Mouse (Mus musculus) adrenal gland, postnatal 10 days (tissue): ENCODE results near the gene Ccpg1. TPM values are rescaled to one million over a fixed set of nuclear protein-coding genes. Genes with fewer than 3 reads are reported as not detected.
A peak's percentile ranks its signal among the peaks of the same experiment; 100 is the strongest.

ENCODE experiments used
- DNase-seq: peaks from one replicate; pipeline ENCODE4 v3.0.0; 2021; ENCODE audit warnings: mixed read lengths
- microRNA-seq: library from miRNA; unstranded; fragments of <30 nt; microRNA quantifications from one replicate; pipeline ENCODE4 v1.2.0, GENCODE M21; 2021
- total RNA-seq, 2 experiments: library from RNA; stranded (reverse); gene quantifications; 2 replicates each; pipeline ENCODE4 v1.2.3; 2021

The Ccpg1 gene
- total RNA-seq, 2 experiments from 2014 or later = 71.0 to 73.8 TPM

DNA sequence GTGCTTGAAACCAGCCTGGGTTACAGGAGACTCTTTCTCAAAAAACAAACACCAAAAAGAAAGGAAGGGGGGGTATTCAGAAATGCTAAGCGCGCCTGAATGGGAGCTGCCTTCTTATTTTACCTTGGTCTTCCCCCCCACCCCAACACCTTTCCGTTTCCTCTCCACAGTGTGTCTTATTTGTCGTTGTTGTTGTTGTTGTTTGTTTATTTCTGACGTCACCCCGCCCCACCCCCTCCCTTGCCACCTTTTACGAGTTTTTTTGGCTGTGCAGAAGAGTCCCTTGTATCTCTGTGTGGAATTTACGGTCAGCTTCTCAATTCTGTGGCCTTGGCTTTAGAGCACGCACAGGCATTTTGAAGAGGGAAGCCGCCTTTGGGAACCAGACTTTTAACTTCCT lies 60.5 kb downstream of the Ccpg1 start:
- DNase-seq = no peak

DNA sequence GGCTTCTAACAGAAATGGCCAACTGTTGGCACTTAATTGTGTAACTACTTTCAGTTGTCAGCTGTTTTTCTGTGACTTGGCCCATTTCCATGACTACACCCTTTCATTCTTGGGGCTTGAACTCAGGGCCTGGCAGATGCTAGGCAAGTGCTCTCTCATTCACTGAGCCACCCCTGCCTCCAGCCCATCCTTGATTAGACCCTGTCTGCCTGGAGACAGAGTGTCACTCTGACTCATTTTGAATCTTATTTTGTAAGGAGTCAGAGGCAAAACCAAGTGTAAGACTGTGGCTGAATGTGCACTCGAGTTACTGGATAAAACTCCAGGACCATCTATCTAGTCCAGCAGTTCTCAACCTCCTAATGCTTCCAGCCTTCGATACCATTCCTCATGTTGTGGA lies 62.7 kb downstream of the Ccpg1 start:
- DNase-seq = no peak

DNA sequence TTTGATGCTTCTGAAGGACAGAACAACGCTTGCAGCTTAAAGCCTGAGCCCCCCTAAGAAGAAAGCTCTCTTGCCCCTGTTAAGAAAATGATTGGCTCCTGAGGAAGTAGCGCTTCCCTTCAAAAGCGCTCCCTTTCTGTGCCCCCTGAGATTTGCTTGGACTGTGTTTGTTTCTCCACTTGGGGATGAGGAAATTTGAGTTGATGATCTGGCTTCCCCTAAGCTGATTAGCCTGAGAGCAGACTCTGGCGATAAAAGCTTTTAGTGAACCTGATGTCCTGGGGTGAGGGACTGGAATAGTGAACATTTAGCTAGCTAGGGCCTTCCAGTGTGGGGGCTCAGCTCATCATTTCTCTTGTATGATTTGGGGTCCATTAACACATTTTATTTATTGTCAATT lies 63.7 kb downstream of the Ccpg1 start:
- no peak for DNase-seq

DNA sequence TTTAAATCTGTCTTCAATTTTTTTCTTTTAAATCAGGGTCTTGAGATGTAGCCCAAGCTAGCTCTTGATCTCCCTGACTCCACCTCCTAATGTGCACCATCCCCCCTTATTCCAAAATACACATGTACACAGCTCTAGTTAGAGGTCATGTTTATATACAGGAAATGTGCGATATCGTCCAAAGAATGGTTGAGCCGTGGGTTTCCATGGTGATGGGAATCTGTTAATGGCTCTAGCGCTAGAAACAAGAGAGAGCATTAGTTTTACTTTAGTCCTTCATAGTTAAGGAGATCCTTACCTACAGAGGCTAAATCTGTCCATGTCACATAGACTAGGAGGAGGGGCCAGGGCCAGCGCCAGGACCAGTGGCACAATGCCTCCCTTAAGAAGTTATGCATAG lies 64.6 kb downstream of the Ccpg1 start:
- no peak for DNase-seq

DNA sequence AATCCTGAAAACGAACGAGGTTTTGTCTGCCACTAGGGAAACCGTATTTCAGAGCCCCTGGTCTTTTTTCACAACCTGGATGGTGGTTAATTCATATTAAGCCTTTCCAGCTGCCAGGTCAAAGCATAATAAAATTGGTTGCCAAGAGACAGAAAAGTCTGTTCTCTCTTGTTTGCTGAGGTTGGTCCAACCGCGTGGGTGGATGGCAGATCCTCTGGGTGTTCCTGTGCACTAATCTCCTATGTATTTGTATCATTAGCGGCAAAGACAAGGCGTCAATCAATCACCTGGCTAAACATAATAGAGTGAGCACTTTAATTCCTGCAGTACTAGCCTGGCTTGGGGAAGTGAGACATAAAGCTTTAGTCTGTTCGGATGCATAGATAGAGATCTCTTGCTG lies 65.4 kb downstream of the Ccpg1 start:
- no peak for DNase-seq

DNA sequence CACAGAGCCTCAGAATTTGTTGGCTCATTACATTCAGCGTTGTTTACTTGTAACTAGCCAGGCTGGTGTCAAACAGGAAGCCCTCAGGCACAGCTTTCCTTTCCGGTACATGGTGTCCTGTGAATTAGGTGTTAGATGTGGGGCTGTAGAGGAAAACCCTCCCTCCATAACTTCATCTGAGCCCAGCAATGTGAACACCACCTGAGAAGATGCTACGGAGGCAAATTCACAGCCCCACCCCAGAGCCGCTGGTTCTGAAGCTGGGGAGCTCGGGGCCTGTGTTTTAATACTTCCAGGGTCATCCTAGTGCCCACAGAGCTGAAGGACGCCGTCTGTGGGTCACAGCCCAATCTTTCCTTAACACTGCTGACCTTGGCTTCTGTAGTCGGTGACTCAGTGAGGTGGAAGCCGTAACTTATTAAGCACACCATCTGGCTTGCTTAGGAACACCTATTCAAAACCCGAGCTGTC lies 70.2 kb downstream of the Ccpg1 start:
- DNase-seq = peak; percentile 49

DNA sequence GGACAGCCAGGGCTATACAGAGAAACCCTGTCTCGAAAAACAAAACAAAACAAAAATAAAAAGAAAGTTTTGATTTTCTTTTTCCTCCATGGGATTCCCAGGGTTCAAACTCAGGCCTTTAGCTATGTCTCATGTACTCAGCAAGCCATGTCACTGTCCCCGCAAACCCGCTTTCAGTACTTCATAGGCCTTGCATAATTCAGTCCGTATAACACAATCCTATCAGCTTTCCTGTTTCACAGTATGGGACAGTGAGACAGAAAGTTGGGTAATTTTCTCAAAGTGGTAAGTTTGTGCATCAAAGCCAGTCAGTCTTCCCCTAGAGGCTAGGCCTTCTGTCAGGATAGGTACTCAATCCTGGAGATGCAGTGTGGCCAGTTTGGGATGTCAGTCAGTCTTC lies 74.0 kb downstream of the Ccpg1 start:
- DNase-seq = no peak

DNA sequence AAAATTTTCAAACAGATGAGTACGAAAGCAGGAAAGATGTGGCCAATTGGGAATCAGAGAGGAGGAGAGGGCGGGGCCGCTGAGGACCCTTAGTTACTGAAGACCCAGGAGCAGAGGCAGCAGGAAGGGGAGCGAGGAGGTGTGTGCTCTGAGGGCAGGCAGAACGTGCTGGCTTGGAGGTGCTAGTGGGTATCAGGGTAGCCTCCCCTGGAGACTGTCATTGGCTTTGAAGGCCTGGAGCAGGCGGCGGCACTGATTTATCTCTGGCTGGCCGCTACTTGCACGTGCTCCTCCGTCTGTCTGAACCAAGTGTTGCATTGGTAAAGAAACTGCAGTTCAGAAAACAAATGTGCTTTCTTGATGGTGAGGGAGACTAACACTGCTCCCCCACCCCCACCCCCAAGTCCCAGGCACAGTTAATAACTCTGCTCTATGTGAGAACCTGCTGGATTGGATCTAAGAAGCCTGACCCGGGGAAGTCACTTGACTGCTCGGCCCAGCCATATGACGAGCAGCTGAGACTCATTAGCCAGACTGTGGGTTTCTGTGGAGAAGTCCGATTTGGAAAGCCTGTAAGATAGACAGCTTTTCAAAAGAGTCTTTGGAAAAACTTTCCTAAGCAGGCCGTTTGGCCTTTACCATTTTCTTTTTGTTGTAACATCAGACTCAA lies 78.5 kb downstream of the Ccpg1 start:
- peak; percentile 42 for DNase-seq

Small RNA genes within 50 kb of the gene (microRNA-seq; reads per million reads assigned to microRNA genes)
- gene Gm27353 = not detected

Other genes starting within 250 kb of the Ccpg1 start
- gene Prtg, start 178.6 kb upstream of the Ccpg1 start, total RNA-seq = under 1 TPM; 0.45 to 0.61 TPM
- gene Pygo1, start 59.8 kb upstream of the Ccpg1 start, total RNA-seq = 1 to 10 TPM; 3.5 to 5.0 TPM
- gene Dyx1c1, start 26.6 kb upstream of the Ccpg1 start, total RNA-seq = under 1 TPM; 0.66 to 0.85 TPM
- gene Gm44503, start 26.6 kb upstream of the Ccpg1 start, total RNA-seq = under 1 TPM in 1 of 2 experiments, not detected in 1; 0.21 TPM
- gene Ccpg1os, start within 50 bp of the Ccpg1 start, total RNA-seq = 10 to 100 TPM; 11.3 to 12.4 TPM
- 10 to 100 TPM in 1 of 2 experiments, 1 to 10 TPM in 1; 7.6 to 12.1 TPM for gene Pigb, start 54.9 kb downstream of the Ccpg1 start, total RNA-seq
- 10 to 100 TPM; 21.9 to 27.0 TPM for gene Rab27a, start 59.4 kb downstream of the Ccpg1 start, total RNA-seq
- under 1 TPM; 0.72 to 0.94 TPM for gene Khdc3, start 116.4 kb downstream of the Ccpg1 start, total RNA-seq
- gene Gm20509, start 117.0 kb downstream of the Ccpg1 start, total RNA-seq = not detected
- 10 to 100 TPM; 61.2 to 63.7 TPM for gene Rsl24d1, start 128.0 kb downstream of the Ccpg1 start, total RNA-seq